Mouse (Mus musculus) natural killer cell, adult 2 months (primary cell): ENCODE data around the gene Ddx39.

ENCODE experiments used
- DNase-seq, 2 experiments: peaks; one replicate each; pipeline ENCODE4 v3.0.0; 2022; ENCODE audit warnings: low spot score in 2 of 2

Gene Ddx39

GRCm38 (mm10) chr8:83698661-83699453 lies 16.1 kb upstream of the Ddx39 start, which contains the start of gene Pkn1:
Pkn1 (minus strand) TSS chr8:83699179.
- peak; percentile 60 to 62 for DNase-seq

DNA sequence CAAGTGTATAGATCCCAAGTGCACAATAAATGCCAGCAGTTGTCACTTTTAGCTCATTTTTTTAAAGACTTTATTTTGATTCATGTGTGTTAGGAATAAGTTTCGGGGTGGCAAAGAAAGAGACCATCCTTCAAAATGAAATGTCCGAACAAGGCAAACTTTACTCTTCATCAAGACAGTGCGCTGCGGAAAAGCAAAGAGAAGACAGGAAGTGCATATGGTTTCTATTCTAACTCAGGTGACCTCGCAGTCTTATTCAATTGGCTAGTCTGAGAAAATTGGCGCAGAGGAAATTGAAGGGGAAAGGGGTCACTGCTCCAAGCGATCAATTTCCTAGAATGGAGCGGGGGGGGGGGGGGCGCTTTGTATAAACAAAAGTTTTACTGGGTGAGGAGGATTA lies 15.4 kb upstream of the Ddx39 start:
- peak; percentile 46 to 50 for DNase-seq

- DNase-seq, result no peak
These were observed 14.4 kb upstream of the Ddx39 start for GRCm38 (mm10) chr8:83700423-83701085.

DNA sequence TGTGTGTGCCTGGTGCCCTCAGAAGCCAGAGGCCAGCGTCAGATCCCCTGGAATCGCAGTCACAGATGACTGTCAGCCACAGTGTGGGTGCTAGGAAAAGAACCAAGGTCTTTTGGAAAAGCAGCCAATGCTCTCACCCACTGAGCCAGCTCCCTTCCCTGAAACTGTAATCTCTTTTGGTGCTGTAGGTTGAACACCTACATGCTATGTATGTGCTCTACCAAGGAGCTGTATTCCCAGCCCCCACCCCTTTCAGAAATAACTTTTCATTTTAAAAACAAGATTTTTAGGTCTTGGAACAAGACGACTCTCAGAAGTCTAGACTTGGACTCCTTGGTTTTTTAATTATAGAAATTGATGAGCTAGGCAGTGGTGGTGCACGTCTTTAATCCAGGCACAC lies 11.6 kb upstream of the Ddx39 start:
- DNase-seq, result no peak

- no peak for DNase-seq
These were observed 8.6 kb upstream of the Ddx39 start for GRCm38 (mm10) chr8:83706411-83706810.

DNA sequence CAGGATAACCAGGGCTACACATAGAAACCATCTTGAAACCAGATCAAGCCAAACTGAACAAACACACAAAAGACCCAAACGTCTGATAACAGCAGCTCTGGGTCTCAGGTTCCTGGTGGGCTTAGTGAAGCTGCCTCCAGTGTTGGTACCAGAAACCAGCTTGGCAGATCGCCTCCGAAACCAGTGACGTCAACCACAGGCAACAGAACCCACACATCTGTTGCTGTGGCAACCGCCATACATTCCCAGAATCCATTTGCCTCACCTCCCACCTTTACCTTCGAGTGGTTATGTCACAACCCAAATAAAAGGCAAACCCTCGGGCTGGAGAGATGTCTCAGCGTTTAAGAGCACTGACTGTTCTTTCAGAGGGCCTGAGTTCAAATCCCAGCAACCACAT lies 7.4 kb upstream of the Ddx39 start:
- DNase-seq, result no peak

DNA sequence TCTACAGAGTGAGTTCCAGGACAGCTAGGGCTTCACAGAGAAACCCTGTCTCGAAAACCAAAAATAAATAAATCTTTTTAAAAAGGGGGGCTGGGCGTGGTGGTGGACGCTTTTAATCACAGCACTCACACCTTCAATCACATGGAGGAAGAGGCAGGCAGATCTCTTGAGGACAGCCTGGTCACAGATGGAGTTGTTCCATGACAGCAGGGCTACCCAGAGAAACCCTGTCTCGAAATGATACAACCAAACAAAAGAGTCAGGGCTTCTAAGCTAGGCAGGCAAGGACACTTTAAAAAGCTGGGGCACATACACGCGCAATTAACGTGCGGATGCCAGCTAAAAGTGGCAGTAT lies 324 bp upstream of the Ddx39 start:
- DNase-seq, result no peak

DNA sequence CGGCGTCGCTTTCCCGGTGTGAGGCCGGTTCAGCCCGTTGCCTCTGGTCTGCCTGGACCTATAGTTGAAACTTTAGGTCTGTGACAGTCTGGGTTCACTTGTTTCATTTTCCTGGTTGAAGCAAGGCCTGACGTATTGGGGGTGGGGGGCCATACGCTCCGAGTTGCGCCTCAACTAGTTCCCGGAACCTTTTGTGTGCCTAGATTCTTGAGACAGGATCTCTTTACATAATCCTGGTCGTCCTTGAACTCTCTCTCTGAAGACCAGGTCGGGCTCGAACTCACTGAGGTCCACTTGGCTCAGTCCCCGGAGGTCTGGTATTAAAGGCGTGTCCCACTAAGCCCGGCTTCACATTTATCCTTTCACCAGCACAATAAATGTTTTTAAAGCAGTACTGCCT lies 794 bp downstream of the Ddx39 start:
- no peak for DNase-seq

GRCm38 (mm10) chr8:83716563-83716962 lies 1.6 kb downstream of the Ddx39 start:
- no peak for DNase-seq

DNA sequence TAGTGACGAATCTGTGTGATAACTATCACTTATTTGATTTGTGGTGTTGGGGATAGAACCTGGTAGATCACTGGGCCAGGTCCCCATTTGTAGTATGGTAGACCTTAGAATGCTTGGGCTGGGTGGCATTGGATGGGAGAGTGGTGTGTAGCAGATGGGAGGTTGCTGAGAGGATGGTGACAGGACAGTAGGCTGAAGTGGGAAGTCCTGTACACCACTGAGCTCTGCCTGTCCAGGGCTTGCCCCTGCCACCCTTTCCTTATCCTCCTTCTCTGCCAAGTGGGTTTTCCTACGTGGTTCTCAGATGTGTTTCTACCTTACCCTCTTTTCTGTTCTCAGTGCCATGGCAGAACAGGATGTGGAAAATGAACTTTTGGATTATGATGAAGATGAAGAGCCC lies 4.1 kb downstream of the Ddx39 start:
- DNase-seq, result no peak

DNA sequence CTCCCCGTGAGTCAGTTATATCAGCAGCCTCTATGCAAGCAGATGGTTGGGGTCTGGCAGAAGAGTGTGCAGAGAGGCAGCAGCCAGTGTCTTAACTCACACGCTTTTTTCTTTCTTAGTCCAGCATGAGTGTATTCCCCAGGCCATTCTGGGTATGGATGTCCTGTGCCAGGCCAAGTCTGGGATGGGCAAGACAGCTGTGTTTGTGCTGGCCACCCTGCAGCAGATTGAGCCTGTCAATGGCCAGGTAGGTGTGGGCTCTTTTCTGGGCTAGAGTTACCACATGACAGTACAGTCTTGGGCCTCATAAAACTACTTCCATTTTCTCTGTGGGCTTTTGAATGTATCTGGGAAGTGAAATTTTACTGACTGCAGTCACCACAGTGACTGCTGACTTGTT lies 4.7 kb downstream of the Ddx39 start:
- DNase-seq, result no peak

DNA sequence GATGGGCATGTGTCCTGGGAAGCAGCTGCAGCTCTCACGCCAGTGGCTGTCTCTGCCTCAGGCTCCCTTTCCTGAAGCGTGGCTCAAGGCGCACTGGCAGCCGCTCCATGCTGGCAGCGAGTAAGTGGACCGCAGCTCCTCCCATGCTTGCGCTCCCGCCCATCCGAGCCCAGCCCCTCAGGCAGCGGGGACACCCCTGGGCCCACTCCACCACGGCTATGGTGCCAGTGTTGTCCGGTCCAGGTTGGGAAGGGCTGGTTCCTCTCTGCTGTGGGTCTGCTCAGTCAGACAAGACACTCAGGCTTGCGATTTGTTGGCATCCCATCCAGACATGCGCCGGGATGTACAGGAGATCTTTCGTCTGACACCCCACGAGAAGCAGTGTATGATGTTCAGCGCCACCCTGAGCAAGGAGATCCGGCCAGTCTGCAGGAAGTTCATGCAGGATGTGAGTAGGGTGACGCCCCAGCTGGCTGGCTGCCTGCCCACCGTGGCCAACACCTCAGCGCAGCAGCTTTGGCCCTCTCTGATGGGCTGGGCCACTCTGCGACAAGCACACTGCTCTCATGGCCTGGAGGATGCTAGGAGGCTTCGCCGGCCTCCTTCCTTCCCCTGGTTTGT lies 6.5 kb downstream of the Ddx39 start:
- DNase-seq, result peak; percentile 77 to 84

GRCm38 (mm10) chr8:83722631-83723030 lies 7.7 kb downstream of the Ddx39 start:
- DNase-seq, result no peak

DNA sequence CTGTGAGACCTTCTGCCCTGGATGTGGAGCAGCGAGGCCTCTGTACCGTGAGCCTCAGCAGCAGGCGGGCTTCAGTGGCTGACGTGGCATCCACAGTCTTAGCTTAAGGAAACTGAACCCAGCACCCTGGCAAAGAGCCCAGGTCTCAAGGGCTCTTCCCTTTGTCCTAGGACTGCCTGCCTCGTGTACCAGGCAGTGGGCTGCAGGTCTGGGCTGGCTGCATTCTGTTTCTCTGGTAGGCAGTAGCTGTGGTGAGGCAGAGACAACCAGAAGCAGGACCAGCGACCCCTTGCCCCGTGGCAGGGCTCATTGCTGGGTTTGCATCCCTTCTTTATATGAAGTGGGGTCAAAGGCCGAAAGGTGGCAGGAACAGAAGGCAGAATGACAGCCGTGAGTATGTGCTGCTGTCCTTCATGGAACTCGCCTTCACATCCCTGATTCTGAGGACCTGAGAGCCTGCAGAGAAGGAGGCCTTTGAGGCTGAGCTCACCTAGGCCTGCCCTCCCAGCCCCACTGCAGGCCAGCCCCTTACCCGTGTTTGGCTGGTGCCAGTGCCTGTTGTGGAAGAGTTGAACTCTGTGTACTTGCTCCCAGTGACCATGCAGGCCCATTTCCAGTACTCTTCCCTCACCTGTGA lies 8.6 kb downstream of the Ddx39 start:
- no peak for DNase-seq

DNA sequence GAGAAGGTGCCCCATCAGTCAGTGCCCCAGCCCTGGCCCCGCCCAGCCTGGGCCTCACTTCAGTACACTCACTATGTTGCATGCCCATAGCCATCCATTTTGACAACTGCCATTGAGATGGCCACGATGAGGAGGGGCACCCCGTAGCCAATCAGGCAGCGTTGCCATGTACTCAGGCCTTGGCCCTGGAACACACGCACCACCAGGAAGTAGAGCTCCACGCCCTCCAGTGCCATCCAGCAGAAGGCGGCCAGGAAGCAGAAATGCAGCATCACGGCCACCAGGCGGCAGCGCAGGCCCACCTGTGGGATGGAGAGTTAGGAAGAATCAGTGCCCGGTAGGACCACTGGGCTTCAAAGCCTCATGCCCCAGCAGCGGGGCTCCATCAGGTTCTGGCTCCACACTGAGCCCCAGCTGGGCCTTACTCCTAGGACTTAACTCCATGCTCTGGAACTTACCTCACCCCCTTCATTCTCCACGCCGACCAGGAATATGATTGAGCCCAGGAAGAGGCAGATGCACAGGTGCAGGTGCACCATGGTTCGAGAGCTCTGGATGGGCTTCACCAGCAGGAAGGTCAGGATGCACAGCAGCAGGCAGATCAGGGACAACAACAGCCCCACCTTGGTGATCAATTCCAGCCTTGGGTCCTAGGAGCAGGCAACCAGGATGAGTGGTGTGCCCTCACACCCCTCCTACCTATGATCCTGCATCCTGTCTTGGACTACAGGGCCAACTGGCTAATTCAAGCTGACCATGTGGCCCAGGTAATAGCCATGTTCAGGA lies 9.9 kb downstream of the Ddx39 start:
- peak; percentile 73 to 83 for DNase-seq

GRCm38 (mm10) chr8:83725521-83726102 lies 10.6 kb downstream of the Ddx39 start:
- DNase-seq, result no peak

GRCm38 (mm10) chr8:83729009-83729807 lies 14.2 kb downstream of the Ddx39 start:
- DNase-seq, result peak; percentile 45 to 63

GRCm38 (mm10) chr8:83731906-83732305 lies 16.9 kb downstream of the Ddx39 start:
- DNase-seq, result no peak

DNA sequence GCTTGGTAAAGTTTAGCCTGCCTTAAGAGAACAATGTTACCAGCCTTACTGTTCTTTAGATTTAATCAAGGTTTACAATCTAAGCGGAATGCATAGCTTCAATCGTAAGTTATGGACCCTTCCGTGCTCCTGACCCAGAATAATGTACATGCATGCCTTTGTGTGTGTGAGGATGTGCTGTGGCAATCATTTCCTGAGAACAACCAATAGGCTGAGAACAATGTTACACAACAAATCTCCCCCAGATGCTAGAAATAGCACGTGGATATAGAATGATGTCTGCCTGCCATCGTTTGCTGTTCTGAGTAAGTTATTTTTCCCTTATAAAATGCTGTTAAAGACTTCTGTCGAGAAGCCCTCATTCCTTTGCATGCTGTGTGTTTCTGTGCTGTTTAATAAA lies 17.9 kb downstream of the Ddx39 start:
- no peak for DNase-seq

GRCm38 (mm10) chr8:83736681-83737080 lies 21.7 kb downstream of the Ddx39 start:
- DNase-seq, result peak; percentile 84 to 86
